Mouse (Mus musculus) thymus, postnatal 4 days (tissue): Measurements from ENCODE around the gene Lpcat3.
"Not testable (repeated sequence)": the region's sequence is repeated elsewhere in the genome, so short reads cannot be mapped to it uniquely, and the experiment has no call there.

Experiments
- DNase-seq: peaks from one replicate; pipeline ENCODE4 v3.0.0; 2021

Lpcat3 gene

GRCm38 (mm10) chr6:124662477-124663423, at the start of gene Lpcat3:
Gene Lpcat3 (plus strand): TSS chr6:124663027.
- DNase-seq, result peak; percentile 100

DNA sequence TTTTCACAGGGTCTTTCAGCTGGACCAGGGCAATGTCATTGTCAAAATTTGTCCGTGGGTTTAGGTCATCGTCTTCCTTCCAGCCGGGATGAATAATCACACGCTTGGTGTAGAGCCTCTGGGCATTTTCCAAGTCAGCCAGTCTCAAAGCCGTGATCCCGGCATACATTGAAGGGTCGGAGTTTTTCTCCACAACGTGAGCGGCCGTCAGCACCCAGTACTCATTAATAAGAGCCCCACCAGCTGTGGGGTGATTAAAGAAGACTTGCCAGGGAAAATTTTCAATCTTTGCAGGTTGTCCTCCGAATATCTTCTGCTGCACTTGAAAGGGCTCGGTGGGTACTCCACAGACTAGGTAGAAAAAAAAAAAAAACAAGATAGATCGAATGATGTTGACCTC, 37.2 kb upstream of the Lpcat3 start:
- no peak for DNase-seq

DNA sequence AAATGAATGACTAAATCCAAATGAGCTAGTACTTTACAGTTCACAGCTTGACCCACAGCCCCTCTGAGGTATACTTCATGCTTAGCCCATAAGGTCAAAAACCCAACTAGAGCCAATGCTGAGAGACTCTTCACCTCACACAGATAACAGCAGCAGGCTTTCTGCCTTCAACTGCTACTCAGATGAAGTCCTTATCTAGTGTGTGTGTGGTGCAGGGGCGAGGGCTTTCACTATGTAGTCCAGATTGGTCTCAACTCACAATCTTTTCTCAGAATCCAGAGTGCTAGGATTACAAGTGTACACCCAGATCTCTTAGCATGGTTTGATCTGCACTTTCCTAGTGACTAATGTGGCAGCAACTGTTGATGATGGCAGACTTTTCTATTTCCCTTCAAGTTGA, 36.6 kb upstream of the Lpcat3 start:
- DNase-seq, result not testable (repeated sequence)

DNA sequence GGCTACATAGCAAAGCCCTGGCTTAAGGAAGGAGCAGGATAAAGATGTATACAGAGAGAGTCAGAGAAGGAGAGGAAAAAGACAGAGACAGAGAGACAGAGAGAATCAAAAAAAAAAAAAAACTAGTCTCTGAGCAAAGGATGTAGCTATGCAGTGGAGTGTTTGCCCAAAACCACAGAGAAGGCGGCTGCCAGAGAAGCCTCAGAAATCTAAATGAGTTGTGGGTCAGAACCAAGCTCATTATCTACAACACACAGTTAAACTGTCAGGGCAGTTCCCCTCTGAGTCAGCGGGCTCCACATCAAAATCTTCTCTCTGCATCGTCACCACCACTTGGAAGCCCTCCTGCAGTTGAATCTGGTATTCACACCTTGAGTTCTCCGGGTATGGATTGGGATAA, 32.1 kb upstream of the Lpcat3 start:
- no peak for DNase-seq

- not testable (repeated sequence) for DNase-seq
Measured at GRCm38 (mm10) chr6:124635985-124636384, 26.8 kb upstream of the Lpcat3 start, which contains the start of gene C1s2. Gene C1s2 (minus strand): TSS chr6:124636085.

GRCm38 (mm10) chr6:124636858-124637460, 25.9 kb upstream of the Lpcat3 start:
- DNase-seq, result not testable (repeated sequence)

- DNase-seq, result no peak
Measured at GRCm38 (mm10) chr6:124640041-124640440, 22.8 kb upstream of the Lpcat3 start.

DNA sequence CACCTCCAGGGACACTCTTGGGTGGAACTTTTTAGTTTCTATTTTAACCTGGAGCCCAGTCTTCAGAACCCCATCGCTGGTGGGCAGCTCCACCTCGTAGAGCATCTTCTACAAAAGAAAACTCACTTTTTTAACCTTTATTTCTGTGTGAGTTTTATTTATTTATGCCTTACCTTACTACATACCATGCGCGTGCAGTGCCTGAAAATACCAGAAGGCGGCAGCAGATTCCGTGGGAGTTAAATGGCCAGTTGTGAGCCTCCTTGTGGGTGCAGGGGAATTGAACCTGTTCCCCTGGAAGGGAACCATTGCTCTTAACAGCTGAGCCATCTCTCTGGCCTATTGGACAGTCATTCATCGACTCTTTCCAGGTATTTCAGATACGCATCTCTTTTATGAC, 21.8 kb upstream of the Lpcat3 start:
- DNase-seq, result peak; percentile 89

- no peak for DNase-seq
Measured at GRCm38 (mm10) chr6:124646394-124646793, 16.4 kb upstream of the Lpcat3 start.

DNA sequence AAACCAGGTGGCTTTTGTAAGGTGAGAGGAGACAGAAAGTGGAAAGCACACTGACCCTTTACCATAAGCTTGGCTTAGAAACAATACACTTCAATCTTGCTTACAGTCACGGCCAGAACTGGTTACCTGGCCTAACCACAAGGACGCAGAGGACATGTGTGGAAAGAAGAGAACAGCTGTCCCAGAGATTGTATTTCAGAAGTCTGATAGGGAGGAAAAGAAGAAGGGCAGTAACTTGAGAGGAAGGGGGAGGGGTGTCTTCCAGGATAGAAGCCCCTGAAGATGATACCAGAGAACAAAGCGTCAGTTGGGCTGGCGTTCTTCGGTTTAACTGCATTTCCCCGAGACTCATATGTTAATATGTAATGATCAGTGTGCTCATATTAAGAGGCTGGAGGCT, 6.9 kb upstream of the Lpcat3 start:
- DNase-seq, result no peak

GRCm38 (mm10) chr6:124658067-124658466, 4.8 kb upstream of the Lpcat3 start:
- DNase-seq, result no peak

GRCm38 (mm10) chr6:124661156-124661806, 1.5 kb upstream of the Lpcat3 start:
- DNase-seq, result no peak

DNA sequence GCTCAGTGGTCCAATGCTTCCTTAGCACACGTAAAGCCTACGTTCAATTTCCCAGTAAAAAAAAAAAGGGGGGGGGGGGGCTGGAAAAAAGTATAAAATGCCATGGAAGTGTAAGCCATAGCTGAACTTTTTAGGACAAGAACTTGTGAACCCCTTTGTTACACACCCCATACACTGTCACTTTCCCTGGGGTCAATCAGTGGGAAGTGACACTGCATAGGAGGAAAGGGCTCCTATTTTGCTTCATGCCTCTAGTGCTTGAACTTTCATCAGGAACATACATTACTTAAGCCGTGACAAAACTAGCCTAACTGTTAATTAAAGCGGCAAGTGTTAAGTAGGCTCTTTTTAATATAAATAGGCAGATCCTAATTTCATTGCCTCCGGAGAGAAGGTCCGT, 832 bp upstream of the Lpcat3 start:
- DNase-seq, result no peak

DNA sequence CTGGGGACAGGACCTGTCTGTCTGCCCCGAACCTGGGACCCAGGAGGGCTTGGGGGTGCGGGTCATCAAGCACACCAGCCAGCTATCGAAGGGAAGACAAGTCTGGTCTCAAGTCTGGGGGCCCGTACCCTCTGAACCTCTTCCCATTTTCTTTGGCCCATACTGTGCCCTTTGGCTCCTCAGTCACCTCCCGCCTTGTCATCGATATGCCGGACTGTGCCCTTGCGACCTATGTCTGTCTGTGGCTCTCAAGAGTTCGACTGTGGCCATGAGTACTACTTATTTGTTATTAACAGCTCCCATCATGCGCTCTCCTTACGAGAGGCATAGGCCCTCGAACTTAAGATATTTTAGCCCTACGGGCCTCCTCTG, 583 bp downstream of the Lpcat3 start:
- DNase-seq, result no peak

DNA sequence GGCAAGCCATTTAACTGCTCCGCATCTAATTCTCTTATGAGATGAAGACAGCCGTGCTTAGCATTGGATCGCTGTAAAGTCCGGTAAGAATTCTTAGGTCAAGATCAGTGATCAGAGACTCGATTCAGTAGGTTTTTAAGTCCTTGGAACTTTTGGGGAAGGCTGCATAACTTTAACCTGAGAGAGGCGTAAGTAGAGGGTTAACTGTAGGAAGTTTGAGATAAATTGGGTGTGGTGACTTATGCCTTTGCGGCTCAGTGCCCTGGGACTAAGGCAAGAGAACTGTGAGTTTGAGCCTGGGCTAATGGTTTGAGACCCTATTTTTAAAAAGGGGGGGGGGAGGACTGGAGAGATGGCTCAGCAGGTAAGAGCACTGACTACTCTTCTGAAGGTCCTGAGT, 1.4 kb downstream of the Lpcat3 start:
- DNase-seq, result no peak

- peak; percentile 43 for DNase-seq
Measured at GRCm38 (mm10) chr6:124665011-124665410, 2.2 kb downstream of the Lpcat3 start.

GRCm38 (mm10) chr6:124669234-124669859, 6.5 kb downstream of the Lpcat3 start:
- DNase-seq, result no peak

GRCm38 (mm10) chr6:124670281-124670900, 7.6 kb downstream of the Lpcat3 start:
- no peak for DNase-seq

- DNase-seq, result no peak
Measured at GRCm38 (mm10) chr6:124672100-124672499, 9.3 kb downstream of the Lpcat3 start.

- no peak for DNase-seq
Measured at GRCm38 (mm10) chr6:124673619-124674018, 10.8 kb downstream of the Lpcat3 start.

- DNase-seq, result no peak
Measured at GRCm38 (mm10) chr6:124674591-124674990, 11.8 kb downstream of the Lpcat3 start.

GRCm38 (mm10) chr6:124676171-124676570, 13.3 kb downstream of the Lpcat3 start:
- no peak for DNase-seq

GRCm38 (mm10) chr6:124678769-124679168, 15.9 kb downstream of the Lpcat3 start:
- no peak for DNase-seq
